Mouse (Mus musculus) heart, postnatal 10 days (tissue): ENCODE data around the gene Foxo3. TPM values are rescaled to one million over a fixed set of nuclear protein-coding genes. Genes with fewer than 3 reads are reported as not detected.

Source experiments
- DNase-seq, 2 experiments: peaks; one replicate each; pipeline ENCODE4 v3.0.0; 2021
- intact Hi-C: fragments of 180-260 bp; cut with DNase I; formaldehyde crosslinking; loops from one replicate; pipeline ENCODE4 v1.15.1; 2025
- total RNA-seq, 2 experiments: library from RNA; stranded (reverse); gene quantifications; 2 replicates each; pipeline ENCODE4 v1.2.3; 2021

Gene Foxo3
- total RNA-seq = 10 to 100 TPM; 44.1 to 68.3 TPM

DNA sequence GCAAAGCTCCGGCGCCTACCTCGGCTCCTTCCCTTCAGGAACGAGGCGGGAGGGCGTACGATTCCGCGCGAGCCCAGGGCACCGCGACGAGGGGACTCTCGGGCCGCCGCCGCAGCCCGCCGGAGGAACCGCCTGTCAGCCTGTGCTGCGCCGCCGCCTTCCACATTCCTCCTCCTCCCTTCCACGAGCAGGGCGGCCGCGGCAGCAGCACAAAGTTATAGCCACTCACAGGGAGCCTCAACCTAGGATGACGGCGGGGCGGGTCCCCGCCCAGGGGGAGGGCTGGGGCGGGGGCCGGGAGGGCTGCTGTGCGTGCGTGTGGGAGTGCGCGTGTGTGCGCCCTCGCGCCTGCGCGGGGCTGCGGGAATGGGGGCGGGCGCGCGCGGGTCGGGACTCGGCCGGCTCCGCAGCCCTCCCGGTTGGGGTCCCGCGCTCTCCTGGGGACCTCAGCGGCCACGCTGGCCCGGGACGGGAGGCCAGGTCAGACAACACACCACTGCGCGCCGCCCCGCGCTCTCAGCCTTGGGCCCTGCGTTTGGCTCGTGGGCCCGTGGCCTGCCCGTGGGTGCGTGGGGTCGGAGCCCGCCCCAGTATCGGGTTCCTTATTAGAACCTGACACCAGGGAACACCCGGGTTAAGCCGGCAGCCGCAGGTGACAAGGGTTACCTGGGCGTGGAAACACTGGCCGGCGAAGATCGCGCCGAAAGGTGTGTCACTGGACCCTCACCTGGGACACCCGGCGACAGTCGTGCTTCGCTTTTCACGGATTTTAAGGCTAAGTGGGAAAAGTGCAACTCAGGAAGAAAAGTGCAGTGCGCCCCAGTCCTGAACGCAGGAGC, at the start of gene Foxo3:
TSS of gene Foxo3 (minus strand) at position 249 of the 839 bp plus-strand sequence.
- peak; percentile 89 to 91 for DNase-seq
- intact Hi-C loops = loop anchor here (2.0 to 5.0 kb wide), 5 partner anchors 30 to 464 kb away; no protein-coding TSS in a partner anchor

DNA sequence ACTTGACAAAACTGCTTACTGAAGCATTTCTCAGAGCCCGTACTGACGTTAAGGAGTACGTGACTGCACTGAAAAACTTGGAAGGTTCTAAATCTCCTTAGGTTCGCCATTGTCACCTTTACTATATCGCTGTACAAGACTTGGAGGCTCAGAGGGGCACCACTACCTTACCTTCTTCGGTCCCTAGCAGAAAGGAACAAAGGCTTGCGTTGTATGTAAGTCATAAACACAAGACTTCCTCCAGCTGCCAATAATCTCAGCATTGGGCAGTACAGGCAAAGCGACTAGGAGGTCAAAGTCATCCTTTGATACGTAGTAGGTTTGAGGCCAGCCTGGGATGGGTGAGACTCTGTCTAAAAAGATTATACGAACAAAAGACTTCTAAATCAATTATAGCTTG, 48.8 kb upstream of the Foxo3 start:
- no peak for DNase-seq
- intact Hi-C loops = loop anchor here (5.0 kb wide), 1 partner anchor 312 kb away; no protein-coding TSS in a partner anchor

DNA sequence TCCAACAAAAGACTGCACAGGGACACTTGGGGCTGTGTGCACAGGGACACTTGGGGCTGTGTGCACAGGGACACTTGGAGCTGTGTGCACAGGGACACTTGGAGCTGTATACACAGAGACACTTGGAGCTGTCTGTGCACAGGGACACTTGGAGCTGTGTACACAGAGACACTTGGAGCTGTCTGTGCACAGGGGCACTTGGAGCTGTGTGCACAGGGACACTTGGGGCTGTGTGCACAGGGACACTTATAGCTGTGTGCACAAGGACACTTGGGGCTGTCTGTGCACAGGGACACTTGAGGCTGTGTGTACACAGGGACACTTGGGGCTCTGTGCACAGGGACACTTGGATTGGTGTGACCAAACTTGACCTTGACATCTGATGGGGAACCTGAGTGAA, 47.4 kb upstream of the Foxo3 start:
- intact Hi-C loops = no loop called here
- no peak for DNase-seq

DNA sequence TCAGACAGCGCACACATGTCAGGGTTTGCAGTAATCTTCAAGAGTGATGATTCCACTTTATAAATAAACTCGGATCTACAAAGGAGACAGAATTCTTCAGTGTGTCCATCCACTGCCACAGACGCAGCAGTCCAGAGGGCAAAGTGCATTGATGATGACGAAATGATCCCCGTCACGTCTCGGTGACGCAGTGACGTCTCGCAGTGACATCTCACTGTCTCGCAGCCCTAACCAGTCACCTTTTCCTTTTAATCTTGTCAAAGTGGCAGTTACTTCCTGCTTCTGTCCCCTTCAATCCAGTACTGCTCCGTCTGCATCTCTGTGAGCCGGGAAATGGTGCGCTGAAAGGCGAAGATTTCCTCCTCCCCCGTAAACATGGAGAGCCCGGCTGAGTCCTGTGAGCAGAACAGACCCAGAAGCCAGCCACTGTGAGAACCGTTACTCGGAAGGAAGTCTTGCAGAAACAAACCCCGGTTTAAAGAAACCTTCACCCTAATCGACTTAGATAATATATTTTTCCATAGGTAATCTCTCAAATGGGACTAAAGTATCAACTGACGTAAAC, 36.7 kb upstream of the Foxo3 start:
- intact Hi-C loops = no loop called here
- no peak for DNase-seq

DNA sequence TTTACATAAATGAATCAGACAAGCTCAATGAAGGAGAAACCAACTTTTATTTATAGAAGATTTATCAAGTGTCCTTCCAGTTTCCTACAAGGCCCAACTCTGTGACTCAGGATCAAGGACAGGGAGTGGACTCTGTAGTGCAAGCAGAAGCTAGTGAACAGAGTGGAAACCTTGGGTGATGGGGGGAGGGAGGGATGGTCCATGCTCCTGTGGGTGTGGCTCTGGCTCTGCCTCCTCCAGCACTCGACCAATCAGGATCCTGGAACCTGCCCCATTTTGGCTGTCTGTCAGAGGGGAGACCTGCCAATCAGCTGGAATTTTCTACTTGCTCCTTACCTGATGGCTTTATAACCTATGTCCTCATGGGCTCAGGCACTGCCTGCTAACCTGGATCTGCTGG, 36.0 kb upstream of the Foxo3 start:
- no peak for DNase-seq
- intact Hi-C loops = no loop called here

DNA sequence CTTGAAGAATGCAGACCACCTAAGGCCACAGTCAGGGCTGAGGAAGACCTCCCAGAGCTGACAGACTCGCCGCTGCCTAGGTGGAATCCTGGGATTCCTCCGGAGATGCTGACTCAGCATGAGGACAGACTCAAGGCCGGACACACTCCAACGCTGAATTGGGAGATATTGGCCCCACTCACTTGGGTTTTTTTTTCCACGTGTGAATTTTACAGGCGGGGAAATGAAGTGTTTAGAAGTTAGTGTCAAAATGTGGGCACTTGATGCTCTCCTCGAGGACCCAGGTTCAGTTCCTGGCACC, 32.1 kb upstream of the Foxo3 start:
- DNase-seq = no peak
- intact Hi-C loops = loop anchor here (1.0 to 2.0 kb wide), 2 partner anchors 329 to 426 kb away; no protein-coding TSS in a partner anchor

DNA sequence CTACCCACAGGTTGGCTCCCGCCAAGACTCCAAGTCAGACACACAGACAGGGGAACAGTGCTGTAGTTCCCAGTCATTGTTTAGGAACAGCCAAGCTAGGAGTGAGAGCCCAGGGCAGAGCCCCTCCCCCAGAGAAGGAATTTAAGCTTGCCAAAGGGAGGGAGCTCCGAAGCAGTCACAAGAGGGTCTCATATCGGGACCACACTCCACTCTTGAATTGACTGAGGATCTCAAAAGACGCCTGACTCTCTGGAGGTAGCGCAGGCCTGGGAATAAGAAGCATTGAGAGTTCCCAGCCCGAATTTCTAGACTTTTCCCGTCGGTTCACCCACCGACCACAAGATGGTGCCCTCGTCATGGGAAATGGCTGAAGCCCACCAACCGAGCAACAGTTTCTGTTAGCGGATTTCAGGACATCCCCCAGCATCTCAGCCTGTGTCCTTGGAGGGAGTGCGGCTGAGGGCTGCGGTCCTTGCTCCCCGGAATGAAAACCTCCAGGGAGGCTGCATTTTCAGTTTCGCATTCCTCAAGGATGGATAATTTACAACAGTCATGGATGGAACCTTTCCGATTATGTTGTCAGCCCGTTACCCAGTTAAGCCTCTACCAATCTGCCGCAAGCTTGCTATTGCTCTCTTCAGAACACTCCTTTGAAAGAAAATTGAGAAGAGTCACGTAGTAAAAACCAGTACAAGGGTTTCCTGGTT, 31.6 kb upstream of the Foxo3 start:
- intact Hi-C loops = loop anchor here (1.0 to 2.0 kb wide), 2 partner anchors 329 to 427 kb away; no protein-coding TSS in a partner anchor
- DNase-seq = peak; percentile 79 to 89

DNA sequence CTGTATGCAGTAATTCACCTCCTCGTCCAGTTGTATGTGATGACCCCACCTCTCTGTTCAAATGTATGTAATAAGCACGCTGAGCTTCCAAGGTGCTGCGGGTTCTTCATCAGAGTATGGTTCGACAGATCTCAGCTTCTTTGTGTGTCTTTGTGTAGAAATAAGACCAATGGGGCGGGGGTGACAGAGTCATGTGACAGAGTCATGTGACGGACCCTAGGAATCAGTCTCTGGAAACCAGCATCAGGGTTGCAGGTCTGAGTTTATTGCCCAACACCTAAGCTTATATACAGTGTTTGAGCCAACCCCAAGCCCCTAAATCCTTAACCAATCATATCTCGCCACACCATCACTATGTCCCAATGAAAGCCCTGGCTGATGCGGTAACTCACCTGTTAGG, 29.9 kb upstream of the Foxo3 start:
- intact Hi-C loops = no loop called here
- DNase-seq = no peak

DNA sequence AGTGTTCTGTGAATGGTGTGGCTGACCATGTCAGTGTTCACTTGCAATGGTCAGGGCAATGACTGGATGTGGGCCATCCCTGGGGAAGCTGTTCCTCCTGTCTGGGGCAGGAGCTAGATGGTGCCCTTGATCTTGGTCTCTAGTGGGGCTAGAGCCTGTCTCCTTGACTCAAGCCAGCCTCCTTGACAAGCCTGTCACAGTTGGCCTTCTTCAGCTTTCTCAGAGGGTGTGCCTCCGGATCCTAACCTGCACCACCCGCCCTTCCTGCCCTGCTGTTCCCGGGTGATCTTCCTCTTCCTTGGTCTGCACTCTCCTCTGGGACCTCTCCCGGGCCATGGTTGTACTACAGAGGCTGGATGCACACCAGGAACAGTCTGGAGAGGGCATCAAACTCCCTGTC, 24.2 kb upstream of the Foxo3 start:
- intact Hi-C loops = no loop called here
- DNase-seq = no peak

DNA sequence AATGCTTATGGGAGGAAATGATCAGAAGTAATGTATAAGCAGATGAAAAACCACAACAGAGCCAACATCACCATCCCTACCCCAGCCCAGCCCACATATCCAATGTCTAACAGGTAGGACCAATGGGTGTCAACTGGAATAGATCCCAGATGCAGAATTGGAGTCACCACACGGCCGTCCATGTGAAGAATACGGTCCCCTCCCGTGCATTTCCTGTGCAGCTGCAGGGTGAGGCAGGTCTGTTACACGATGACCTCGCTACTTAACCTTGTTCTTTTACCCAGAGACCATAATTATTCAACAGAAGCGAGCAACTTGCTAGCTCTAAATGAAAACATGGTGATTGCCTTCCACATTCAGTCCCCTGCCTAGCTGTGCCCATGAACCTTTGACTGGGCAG, 23.4 kb upstream of the Foxo3 start:
- DNase-seq = no peak
- intact Hi-C loops = loop anchor here (5.0 to 10.0 kb wide), 2 partner anchors 615 to 788 kb away; no protein-coding TSS in a partner anchor

DNA sequence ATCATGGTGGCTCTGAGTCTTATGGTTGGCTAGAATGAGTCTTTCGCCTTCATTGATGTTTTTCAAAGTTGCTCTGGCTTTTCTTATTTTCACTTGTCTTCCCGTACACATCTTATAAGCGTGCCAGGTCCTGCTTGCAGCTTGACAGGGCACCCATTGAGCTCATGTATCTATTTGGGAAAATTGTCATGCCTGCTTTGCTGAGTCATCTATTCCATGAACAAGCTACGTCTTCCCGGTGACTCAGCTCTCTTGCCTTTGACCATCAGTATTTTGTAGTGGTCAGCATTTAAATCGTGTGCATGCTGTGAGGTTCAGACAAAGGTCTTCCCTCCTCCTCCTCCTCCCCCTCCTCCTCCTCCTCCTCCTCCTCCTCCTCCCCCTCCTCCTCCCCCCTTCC, 22.9 kb upstream of the Foxo3 start:
- DNase-seq = no peak
- intact Hi-C loops = loop anchor here (5.0 to 10.0 kb wide), 2 partner anchors 615 to 787 kb away; no protein-coding TSS in a partner anchor

DNA sequence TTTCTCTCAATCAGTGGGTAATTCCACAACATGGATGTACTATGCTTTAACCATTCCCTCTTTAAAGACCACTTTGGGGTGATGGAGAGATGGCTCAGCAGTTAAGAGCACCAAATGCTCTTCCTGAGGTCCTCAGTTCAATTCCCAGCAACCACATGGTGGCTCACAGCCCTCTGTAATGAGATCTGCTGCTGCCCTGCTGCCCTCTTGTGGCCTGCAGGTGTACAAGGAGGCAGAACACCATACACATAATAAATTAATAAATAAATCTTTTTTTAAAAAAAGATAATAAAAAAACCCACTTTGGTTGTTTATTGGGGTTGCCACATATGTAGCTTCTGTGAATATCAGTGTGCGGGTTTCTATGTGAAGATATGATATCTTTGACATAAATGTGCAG, 21.4 kb upstream of the Foxo3 start:
- no peak for DNase-seq
- intact Hi-C loops = loop anchor here (5.0 to 10.0 kb wide), 2 partner anchors 613 to 786 kb away; no protein-coding TSS in a partner anchor

DNA sequence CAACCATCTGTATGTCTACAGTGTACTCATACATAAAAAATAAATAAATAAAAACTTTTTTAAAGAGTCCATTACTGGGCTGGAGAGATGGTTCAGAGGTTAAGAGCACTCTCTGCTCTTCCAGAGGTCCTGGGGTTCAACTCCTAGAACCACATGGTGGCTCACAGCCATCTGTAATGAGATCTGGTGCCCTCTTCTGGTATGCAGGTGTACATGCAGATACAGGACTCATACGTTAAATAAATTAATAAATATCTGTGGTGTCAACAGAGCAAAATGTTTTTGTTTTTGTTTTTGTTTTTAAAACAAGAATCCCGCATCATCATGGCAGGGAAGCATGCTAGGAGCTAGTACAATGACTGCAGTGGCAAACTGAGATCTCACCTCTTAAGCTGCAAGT, 20.6 kb upstream of the Foxo3 start:
- intact Hi-C loops = loop anchor here (5.0 to 10.0 kb wide), 2 partner anchors 612 to 785 kb away; no protein-coding TSS in a partner anchor

DNA sequence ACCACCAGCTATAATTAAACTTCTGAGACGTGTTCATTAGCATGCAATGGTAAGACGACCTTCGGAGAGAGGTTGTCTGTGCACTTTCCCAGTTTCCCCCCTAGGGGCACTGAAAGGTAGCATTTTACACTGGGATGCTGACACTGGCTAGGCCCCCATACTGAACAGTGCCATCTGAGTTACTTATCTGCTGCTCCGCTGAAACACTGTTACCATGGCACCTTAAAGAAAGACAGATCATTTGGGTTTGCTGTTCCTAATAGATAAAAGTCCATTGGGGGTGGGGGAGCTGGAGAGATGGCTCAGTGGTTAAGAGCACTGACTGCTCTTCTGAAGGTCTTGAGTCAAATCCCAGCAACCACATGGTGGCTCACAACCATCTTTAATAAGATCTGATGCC, 20.0 kb upstream of the Foxo3 start:
- intact Hi-C loops = loop anchor here (5.0 to 10.0 kb wide), 2 partner anchors 612 to 784 kb away; no protein-coding TSS in a partner anchor
- no peak for DNase-seq

More for the DNA sequence above, 20.6 kb upstream of the Foxo3 start:
- no peak for DNase-seq

DNA sequence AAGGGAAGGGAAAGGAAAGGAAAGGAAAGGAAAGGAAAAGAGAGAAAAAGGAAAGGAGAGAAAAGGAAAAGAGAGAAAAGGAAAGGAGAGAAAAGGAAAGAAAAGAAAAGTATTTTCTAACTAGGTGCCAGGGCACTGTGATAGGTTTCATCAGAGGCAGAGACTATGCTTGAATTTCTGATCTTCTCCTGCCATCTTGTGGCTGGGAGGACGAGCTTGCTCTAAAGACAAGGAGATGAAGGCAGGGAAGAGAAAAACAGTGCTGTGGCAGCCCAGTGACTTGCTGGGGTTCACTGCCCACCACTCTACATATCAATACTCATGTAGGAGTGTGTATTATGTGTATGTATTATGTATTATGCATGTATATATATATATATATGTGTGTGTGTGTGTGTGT, 18.5 kb upstream of the Foxo3 start:
- intact Hi-C loops = loop anchor here (1.0 to 10.0 kb wide), 4 partner anchors 315 to 783 kb away; no protein-coding TSS in a partner anchor
- DNase-seq = peak; percentile 41 to 48

DNA sequence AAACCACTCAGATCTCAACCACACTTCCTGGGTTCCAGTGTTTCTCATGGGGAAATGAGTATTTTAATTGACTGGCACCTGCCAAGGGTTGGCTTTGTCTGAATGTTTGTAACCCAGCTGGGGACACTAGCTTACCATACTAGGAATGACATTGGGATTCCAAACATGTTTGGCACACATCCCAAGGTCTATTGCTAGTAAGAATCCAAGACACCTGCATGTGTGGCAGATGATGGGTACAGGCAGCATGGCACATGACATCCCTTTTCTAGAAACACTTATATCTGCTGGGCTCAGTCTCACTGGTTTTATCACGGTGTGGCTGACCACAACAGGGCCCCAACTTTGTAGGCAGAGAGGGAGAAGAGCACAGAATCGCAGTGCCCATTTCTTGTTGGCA, 17.8 kb upstream of the Foxo3 start:
- peak in 1 of 2 experiments; percentile 24 for DNase-seq
- intact Hi-C loops = loop anchor here (2.0 to 10.0 kb wide), 3 partner anchors 222 to 610 kb away; no protein-coding TSS in a partner anchor

DNA sequence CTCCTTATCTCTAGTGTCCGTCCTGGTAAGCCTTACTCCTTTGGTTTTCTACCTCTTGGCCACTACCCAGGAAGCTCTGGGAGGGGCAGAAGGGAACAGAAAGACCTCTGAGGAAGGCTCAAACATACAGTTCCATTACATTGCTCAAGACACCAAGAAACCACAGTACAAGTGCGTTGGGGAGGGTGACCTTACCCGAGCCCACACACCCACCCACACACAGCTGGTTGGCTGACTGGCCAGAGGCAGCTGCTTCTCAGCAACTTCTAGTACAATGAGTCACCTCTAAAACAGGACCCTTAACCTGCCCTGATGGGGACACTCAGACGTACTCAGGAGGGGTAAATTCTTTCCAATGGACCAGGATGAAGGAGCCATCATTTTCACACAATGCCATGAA, 17.3 kb upstream of the Foxo3 start:
- DNase-seq = no peak
- intact Hi-C loops = loop anchor here (2.0 to 10.0 kb wide), 4 partner anchors 222 to 609 kb away; no protein-coding TSS in a partner anchor

DNA sequence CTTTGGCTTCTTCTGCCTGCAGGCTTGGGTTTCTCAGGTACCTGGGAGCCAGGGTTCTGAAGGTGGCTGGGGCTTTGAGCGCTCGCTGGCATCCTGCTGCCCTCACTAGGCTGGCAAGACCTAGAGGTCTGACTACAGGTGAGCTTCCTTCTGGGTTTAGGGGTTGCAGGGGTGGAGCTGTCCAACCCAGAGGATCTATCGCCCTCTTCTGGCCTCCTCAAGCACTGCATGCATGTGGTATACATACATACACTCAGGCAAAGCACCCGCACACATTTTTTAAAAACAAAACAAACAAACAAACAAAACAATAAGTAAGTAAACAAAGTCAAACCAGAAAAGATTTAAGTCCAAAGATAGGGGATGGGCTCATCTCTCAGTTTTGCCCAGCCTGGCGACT, 14.8 kb upstream of the Foxo3 start:
- DNase-seq = peak; percentile 50 to 65
- intact Hi-C loops = loop anchor here (5.0 to 10.0 kb wide), 2 partner anchors 219 to 607 kb away; no protein-coding TSS in a partner anchor

DNA sequence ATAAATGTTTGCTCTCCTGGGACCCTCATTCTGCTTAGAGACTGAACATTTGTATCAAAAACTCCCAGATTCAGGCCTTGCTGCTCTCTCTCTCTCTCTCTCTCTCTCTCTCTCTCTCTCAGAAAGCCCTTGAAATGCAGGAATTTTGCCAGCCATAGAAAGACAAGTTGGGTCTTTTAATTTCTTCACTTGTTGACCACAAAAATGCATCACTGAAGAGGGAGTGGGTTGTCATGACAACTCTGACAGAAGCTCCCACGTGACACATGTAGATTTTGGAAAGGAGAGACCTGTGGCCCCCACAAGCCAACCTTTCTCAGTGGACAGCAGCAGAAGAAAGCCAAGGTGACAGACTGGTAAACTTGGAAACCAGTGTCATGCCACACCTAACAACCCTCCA, 11.1 kb upstream of the Foxo3 start:
- intact Hi-C loops = no loop called here

DNA sequence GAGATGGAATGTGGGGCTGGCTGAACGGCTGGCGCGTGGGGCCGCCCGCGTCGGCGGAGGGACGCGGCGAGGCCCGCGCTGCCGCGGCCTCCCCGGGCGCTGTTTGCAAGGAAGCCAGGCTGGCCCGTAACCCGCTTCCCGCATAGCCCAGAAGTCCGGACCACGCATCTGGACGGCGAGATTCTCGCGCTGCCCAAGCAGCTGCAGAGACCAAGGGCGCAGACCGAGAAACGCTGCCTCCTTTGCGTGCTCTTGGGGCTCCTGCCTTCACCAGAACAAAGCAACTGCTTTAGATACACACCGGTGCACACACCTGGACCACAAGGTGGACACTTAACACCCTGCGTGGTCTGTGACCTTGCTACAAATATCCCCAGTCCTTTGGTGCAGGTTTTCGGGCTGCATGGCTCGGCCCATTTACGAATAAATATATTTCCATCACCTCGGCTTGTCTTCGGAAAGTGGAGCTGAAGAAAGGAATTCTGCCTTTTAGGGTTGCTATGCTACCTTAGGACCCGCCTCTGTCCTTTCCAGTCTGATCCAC, 1.8 kb upstream of the Foxo3 start:
- no peak for DNase-seq
- intact Hi-C loops = loop anchor here (5.0 kb wide), 4 partner anchors 206 to 466 kb away; no protein-coding TSS in a partner anchor

More for the DNA sequence above, 11.1 kb upstream of the Foxo3 start:
- DNase-seq = no peak
